Mouse (Mus musculus) adrenal gland, postnatal 25 days (tissue): ENCODE data around the gene Gm15319. TPM values are rescaled to one million over a fixed set of nuclear protein-coding genes. Genes with fewer than 3 reads are reported as not detected.
"Not testable (repeated sequence)": the region's sequence is repeated elsewhere in the genome, so short reads cannot be mapped to it uniquely, and the experiment has no call there.

ENCODE experiments used
- DNase-seq: peaks from one replicate; pipeline ENCODE4 v3.0.0; 2021; ENCODE audit warnings: mixed read lengths
- total RNA-seq: library from RNA; stranded (reverse); gene quantifications from 2 replicates; pipeline ENCODE4 v1.2.3, GENCODE M21; 2021

Gm15319 gene
- total RNA-seq, 1 experiment from 2014 or later = 0.64 TPM

- DNase-seq = peak; percentile 76
Observed at GRCm38 (mm10) chr8:20296803-20297702, 66.0 kb downstream of the Gm15319 start.

GRCm38 (mm10) chr8:20295881-20296280 is 67.1 kb downstream of the Gm15319 start:
- DNase-seq = not testable (repeated sequence)

- peak; percentile 0 for DNase-seq
Observed at GRCm38 (mm10) chr8:20294826-20295225, 68.2 kb downstream of the Gm15319 start.

GRCm38 (mm10) chr8:20293966-20294365 is 69.0 kb downstream of the Gm15319 start:
- DNase-seq = not testable (repeated sequence)

GRCm38 (mm10) chr8:20290015-20290414 is 73.0 kb downstream of the Gm15319 start:
- not testable (repeated sequence) for DNase-seq

- DNase-seq = not testable (repeated sequence)
Observed at GRCm38 (mm10) chr8:20288878-20289277, 74.1 kb downstream of the Gm15319 start.

GRCm38 (mm10) chr8:20287706-20288105 is 75.3 kb downstream of the Gm15319 start:
- DNase-seq = not testable (repeated sequence)
